Mouse (Mus musculus) hematopoietic stem cell, adult 5-6 weeks (primary cell): ENCODE measurements at regions not wholly inside any gene's neighbourhood (a gene's known extent, or its start where the extent isn't known, plus 50 kb on each side); places are given as distances from the start of the nearest gene placed in this dataset.

Experiments
- ATAC-seq, 2 experiments: fragments of 125-278 bp in 1 of 2; replicated peaks in 1 of 2; 2 replicates each; pipeline ENCODE4 v1.8.0; 2016 to 2017; ENCODE audit warnings: inconsistent platforms in 2 of 2, mild to moderate bottlenecking in 2 of 2, moderate number of reproducible peaks in 2 of 2, low read depth in 1 of 2, moderate TSS enrichment in 1 of 2; ENCODE audit not compliant: low FRiP score in 2 of 2, poor library complexity in 2 of 2, severe bottlenecking in 2 of 2, insufficient read depth in 1 of 2, low TSS enrichment in 1 of 2

DNA sequence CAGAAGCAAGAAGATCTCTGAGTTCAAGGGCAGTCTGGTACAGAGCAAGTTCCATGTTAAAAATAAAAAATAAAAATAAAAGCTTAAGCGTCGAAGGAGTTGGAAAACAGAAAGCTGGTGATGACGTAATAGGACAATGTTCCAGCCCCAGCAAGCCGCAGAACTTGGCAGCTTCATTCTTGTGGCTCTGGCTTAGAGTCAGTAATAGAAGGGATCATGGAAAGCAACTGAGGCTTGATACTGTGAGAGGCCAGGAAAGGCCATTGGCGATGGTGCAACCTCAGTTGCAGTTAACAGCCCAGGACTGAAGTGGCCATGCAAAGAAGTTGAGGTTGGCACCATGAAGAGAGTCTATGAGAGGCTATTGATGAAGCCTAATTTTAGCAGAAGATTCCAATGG, 168.3 kb upstream of the Foxn2 start:
- ATAC-seq = no peak

DNA sequence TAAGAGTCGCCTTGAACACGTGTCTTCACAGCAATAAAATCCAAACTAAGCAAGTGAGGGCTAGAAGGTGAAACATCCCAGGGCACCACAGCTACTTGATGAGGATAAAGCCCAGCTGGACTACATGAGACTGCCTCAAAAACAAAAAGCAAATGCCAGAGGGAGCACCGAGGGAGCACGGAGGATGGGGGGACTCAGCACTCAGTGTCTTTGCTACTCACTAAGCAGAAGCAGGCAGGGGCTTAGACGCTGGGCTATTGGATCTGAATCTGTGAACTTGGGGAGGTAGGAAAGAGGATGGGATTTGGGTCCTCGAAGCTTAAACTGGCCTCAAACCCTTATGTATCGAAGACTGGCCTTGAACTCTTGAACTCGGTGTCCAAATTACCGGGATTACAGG, 167.0 kb upstream of the Foxn2 start:
- ATAC-seq = no peak

DNA sequence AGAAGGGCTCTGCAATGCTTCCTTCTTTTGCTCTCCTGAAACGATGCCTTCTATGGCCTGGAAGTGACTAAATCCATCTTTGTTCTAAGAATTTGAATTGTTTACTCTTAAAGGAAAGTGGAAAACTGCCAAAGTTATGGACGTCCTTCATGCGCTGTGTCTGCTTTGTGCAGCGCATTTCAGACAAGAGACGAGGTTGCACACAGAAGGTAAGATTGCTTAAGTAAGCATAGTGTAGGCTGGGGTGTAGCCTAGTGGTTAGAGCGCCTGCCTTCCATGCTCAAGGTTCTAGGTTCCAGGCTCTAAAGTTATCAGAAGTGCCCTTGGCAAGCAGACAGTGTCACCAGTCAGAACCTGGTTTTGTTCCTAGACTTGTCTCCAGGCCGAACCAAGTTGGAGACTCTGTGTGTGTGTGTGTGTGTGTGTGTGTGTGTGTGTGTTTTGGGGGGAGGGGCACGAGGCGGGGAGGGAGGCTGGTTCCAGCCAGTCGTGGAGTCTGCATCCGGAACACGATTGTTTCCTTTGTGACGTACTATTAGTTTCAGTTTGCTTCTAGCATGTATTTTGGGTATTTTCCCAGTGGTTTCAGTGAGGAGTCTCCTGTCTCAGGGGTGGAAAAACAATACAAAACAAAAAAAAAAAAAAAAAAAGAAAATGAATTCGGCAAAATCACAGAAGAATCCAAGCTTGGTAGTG, 166.4 kb upstream of the Foxn2 start:
- peak; percentile 74 to 90 for ATAC-seq

DNA sequence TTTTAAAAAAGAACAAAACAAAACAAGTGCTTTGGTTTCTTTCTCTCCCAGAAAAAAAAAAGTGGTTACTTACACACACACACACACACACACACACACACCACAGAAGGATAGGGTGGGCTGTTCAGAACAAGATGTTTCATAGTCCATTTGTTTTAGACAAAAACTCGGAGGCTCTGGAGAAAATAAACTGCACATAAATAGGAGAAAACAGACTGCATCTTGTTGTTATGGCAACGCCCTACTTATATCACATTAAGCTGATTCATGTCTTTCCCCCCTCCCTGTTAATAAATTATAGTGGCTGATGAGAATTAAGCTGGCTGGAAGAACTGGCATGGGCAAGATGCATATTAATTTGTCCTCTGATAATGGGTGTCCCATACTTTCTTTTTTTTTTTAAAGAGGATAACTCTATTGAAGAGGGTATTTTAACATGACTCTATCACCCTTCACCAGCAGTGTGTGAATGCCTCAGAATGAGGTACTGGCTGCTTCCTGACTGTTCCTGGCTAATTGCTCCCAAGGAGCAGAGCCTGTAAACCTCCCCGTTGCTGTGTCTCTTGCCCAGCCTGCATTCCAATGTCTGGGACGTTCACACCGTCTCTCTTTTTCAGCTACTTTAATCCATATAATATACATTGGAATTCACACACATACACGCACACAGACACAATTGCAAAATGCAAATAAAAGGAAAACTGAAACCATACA, 165.6 kb upstream of the Foxn2 start:
- peak; percentile 42 to 56; a peak in 2 of 4 replicates for ATAC-seq

DNA sequence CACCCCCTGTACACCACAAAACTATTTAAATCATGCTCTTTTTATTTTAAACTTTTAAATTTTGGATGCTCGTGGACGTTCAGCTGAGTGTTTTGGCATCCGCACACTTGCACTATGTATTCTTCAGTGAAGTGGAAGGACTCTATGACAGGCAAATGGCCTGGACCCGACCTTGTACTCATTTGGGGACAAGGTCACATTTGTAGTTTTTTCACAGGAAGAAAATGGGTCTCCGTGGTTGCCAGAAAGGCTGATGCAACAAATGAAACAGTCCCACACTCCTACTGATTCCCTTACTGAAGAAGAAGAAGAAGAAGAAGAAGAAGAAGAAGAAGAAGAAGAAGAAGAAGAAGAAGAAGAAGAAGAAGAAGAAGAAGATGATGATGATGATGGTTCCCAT, 160.9 kb upstream of the Foxn2 start:
- ATAC-seq = no peak

DNA sequence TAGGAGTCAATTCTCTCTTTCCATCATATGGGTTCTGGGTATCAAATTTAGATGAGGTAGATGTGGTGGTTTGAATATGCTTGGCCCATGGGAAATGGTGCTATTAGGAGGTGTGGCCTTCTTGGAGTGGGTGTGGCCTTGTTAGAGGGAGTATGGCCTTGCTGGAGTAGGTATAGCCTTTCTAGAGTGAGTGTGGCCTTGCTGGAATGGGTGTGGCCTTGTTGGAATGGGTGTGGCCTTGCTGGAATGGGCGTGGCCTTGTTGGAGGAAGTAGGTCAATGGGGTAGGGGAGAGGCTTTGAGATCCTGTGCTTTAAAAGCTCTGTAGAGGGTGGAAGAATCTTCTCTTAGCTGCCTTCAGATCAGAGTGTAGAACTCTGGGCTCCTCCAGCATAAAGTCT, 157.8 kb upstream of the Foxn2 start:
- no peak for ATAC-seq

DNA sequence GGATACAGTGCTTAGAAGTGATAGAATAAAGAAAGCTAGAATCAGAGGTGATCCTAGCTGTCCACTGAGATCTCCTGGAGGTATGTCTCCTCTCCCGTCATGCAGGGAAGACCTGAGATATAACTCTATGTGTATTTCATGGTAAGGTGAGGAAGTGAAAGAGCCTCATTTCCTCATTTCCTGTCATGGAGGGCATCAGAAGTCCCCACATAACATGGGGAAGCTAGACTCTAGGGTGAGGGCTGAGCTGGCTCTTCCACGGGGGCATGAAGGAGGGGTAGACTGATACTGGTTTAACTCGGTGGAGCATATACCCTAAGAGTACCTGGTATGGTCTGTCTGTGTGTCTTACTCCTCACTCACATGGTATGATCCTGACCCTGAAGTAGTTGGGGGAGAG, 156.0 kb upstream of the Foxn2 start:
- no peak for ATAC-seq

DNA sequence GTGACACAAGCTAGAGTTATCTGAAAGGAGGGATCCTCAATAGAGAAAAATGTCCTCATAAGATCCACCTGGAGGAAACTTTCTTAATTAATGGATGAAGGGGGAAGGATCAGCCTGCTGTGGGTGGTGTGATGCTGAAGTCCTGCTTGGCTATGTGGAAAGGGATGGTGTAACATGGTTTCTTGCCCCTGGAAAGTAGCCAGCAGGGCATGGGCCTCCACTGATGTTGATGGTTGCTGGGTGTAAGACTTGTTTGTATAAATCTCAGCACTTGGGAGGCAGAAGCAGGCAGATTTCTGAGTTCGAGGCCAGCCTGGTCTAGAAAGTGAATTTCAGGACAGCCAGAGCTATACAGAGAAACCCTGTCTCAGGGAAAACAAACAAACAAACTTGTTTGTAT, 152.7 kb upstream of the Foxn2 start:
- ATAC-seq = no peak

DNA sequence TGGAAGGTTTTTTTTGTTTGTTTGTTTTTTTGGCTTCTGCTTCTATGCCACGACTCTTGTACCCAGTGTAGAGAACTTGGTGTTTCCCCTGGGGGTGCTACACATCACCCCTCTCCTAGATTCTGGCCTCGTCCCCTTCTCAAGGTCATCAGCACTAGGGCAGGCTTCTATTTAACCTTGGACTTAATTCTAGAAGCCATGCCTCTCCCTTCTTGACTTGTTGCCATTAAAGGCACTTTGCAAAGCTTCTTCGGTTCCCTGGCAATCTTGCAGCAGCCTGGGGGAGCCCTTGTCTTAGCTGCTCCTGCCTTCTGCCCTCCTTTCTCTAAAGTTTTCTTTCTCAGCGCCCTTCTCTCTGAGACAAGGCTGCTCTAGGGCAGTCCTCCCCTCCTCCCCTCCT, 143.0 kb upstream of the Foxn2 start:
- no peak for ATAC-seq

DNA sequence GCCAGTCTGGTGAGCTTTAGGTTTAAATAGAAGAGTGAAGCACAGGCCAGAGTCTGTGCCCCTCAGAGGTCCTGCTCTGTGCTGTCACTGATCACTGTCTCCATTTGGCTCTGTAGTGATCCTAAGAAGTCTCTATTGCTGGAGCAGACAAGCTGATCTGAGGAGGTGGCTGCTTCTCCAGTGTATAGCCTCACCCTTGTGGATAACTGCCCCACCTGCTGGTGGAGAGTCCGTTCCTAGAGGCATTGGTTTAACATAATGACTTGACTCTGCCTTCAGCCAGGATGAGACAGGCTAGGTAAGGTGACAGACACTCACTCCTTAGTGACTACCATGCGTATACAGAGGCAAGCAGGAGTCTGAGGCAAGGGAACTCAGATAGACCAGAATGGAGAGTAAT, 136.5 kb upstream of the Foxn2 start:
- ATAC-seq = 0 out of 4 replicates have a peak, but pooled peaks of 1 of the 2 experiments have one; percentile 36

DNA sequence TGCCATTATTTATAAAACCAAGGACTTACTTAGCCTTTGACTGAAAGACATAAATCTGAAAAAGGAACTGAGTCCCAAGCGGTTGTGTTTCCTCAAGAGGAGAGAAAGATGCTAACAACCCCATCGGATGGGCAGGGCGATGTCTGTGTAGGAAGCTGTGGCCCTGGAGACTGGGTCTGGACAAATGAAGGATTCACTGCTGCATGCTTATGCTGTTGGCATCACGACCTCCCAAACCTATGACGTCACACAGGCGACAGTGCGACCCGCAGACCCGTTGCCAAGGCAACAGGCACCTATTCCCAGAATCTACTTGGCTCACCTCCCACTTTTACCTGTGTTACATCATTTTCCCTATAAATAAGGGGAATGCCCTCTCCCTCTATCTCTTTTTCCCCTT, 135.3 kb upstream of the Foxn2 start:
- ATAC-seq = no peak

DNA sequence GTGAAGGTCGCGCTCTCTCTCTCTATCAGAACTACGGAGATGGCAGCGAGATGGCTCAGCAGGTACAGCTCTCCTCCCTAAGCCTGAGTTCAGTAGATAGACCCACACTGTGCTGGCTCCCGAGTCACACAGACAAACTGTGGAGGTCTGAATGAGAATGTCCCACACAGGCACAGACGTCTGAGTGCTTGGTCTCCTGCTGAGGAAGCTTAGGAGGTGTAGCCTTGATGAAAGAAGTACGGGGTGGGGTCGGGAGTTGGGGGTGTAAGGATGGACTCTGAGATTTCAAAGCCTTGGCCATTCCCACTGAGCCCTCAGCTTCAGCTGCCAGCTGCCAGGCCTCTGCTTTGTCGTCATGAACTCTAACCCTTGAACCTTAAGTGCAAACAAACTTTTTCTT, 134.2 kb upstream of the Foxn2 start:
- ATAC-seq = no peak

DNA sequence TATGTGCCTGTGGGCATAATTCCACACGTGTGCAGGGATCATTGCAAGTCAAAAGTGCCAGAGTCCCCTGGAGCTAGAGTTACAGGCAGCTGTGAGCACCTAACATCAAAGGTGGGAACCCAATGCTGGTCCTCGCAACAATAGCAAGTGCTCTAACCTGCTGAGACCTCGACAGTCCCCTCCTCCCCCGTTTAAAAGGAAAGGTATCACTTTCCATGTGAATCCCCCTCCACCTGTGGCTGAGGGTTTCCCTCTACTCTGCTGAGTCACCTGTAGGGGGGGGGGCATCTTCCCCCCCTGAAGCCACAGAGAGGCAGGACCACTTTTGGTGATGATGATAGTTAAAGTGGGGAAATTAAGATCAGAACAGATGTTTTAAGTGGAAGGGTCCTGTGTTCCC, 133.4 kb upstream of the Foxn2 start:
- ATAC-seq = no peak

DNA sequence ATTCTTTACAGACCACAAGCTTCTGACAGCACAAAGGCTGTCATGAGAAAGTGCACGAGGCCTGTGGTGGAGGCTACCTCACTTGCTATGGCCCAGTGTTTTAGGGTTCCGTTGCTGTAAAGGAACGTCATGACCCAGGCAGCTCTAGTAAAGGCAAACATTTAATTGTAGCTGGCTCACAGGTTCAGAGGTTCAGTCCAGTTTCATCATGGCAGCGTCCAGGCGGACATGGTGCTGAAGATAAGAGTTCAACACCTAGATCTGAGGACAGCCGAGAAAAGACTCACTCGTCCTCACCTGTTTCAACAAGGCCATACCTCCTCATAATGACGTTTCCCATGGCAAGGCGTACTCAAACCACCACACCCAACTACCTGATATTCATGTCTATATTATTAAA, 132.7 kb upstream of the Foxn2 start:
- no peak for ATAC-seq

DNA sequence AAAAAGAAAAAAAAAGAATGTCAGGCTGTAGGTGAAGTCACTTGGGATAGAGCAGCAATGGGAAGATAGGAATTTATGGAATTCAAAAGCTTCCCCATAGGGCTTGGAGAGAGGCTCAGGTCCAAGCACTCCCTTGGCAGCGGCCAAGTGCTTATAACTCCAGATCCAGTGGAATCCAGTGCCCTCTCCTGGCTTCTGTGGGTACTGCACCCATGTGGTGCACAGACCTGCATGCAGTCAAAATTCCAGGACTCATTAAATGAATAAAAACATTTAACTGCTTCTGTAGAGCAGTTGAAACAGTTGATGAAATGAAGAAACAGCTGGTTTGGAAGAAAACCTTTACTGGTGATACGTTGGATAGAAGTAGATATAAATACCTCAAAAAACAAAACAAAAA, 127.6 kb upstream of the Foxn2 start:
- ATAC-seq = no peak

DNA sequence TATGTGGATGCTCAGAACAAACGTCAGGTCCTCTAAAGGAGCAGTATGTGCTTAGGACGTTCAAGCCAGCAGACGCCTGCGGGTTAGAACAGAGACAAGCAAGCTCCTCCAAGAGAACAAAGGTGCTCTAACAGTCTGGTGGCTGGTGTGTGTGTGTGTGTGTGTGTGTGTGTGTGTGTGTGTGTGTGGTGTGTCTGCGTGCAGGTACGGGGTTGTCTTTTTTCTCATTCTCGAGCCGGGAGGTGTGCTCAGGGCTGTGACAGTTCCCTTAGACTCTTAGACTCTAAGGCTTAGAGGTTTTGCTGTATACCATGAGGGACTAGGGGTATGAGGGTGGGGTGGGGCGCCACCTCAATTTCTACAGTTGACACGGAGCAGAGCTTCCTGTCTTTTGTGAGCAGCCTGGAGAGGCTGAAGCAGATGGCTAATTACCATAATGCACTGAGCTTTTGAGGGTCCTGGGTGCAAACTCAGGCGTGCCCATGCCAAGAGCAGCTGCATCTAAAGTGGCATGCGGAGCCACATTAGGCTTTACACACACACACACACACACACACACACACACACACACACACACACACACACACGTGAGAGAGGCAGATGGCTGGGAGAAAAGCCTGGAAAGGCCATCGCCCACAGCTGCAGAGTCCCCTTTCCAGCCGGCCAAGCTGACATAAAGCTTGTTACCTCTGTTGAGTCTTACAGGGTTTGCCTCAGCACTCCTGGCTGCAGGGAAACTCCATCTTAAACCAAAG, 124.1 kb upstream of the Foxn2 start:
- ATAC-seq = no peak

DNA sequence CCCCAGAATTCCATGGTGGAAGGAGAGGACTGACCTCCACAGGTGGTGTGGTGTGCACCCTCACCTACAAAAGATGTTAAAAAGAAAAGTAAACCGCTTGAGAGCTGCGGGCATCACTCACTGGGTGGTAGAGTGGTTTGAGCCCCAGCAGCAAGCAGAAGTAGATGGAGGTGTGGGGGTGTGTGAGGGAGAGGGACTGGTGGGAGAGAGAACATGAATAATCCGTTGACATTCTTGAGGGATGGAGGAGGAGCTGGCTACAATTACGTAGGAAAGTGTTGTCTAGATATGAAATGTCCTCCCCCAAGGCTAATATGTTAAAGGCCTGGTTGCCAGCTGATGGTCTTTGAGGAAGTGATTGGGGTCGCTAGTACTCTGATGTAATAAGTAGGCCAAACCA, 123.2 kb upstream of the Foxn2 start:
- ATAC-seq = no peak

DNA sequence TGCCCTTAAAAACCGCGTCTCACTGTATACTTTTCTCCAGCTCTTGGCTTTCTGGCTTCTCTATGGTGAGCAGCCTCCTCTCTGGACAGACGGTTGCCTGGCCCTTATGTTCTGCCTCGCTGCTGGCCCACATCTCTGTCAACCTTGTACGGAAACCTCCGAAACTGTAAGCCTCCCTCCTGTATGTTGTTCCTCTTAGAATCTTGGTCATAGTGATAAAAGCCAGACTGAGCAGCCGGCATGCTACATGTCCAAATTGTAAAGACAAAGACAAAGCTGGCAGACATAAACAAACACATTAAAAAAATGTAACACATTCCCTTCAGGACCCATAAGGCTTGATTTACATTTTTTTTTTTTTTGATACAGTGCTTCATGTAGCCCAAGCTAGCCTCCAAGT, 122.7 kb upstream of the Foxn2 start:
- ATAC-seq = no peak
